Mouse (Mus musculus) embryonic facial prominence, embryonic 15.5 days (tissue): Measurements from ENCODE around the gene Ccdc141. TPM values are rescaled to one million over a fixed set of nuclear protein-coding genes. Genes with fewer than 3 reads are reported as not detected.

Experiments
- ATAC-seq: fragments of 200-750 bp; cut with Nextera tagmentation; 2 replicates; pipeline ENCODE4 v1.8.0; 2017; ENCODE audit warnings: low read depth, moderate TSS enrichment; ENCODE audit not compliant: insufficient number of reproducible peaks, low FRiP score, low TSS enrichment
- H3K27ac ChIP-seq: fragments of 300-500 bp; sonication (generic); replicated peaks from 2 replicates; pipeline ENCODE4 v1.5.1; 2015; ENCODE audit warnings: mild to moderate bottlenecking, inconsistent platforms
- H3K27me3 ChIP-seq: fragments of 300-500 bp; sonication (generic); 2 replicates; pipeline ENCODE4 v1.6.1; 2015; ENCODE audit warnings: inconsistent platforms
- H3K36me3 ChIP-seq: fragments of 300-500 bp; sonication (generic); 2 replicates; pipeline ENCODE4 v1.6.1; 2015; ENCODE audit warnings: mild to moderate bottlenecking, inconsistent platforms
- H3K4me1 ChIP-seq: fragments of 300-500 bp; sonication (generic); 2 replicates; pipeline ENCODE4 v1.6.1; 2015; ENCODE audit warnings: inconsistent platforms
- H3K4me2 ChIP-seq: fragments of 300-500 bp; sonication (generic); replicated peaks from 2 replicates; pipeline ENCODE4 v1.6.1; 2015; ENCODE audit warnings: mild to moderate bottlenecking, inconsistent platforms
- H3K4me3 ChIP-seq: fragments of 300-500 bp; sonication (generic); replicated peaks from 2 replicates; pipeline ENCODE4 v1.5.1; 2015; ENCODE audit warnings: mild to moderate bottlenecking, inconsistent platforms
- H3K9ac ChIP-seq: fragments of 300-500 bp; sonication (generic); 2 replicates; pipeline ENCODE4 v1.6.1; 2015; ENCODE audit warnings: inconsistent platforms
- H3K9me3 ChIP-seq: fragments of 300-500 bp; sonication (generic); replicated peaks from 2 replicates; pipeline ENCODE4 v1.6.1; 2016; ENCODE audit warnings: inconsistent platforms
- WGBS: fragments of 180-500 bp; shearing (Covaris S2); methylation state at CpG from one replicate; pipeline ENCODE4 v1.1.7; 2015; 5-methylcytosine and 5-hydroxymethylcytosine counted together
- polyA plus RNA-seq: library from polyadenylated mRNA; unstranded; fragments of >200 nt; fragmentation: Nextera tagmentation; extraction: Ambion mirVana; gene quantifications from 2 replicates; pipeline ENCODE4 v1.2.1, GENCODE M21; 2015

Gene Ccdc141
- polyA plus RNA-seq, 1 experiment from 2014 or later, result 22.0 TPM

GRCm38 (mm10) chr2:77174313-77174712 is 3.9 kb upstream of the Ccdc141 start:
- H3K27ac ChIP-seq, result no peak overlapping the region
- H3K4me1 ChIP-seq, result peaks cover 27% of the 10 kb centered on the region
- no peak overlapping the region for H3K4me2 ChIP-seq
- no peaks in the 10 kb centered on the region for H3K27me3 ChIP-seq
- H3K9me3 ChIP-seq, result no peaks in the 10 kb centered on the region
- no peak for ATAC-seq
- no peak overlapping the region for H3K4me3 ChIP-seq
- WGBS, result 88% methylated on average over 2 of the region's 2 CpGs
- H3K9ac ChIP-seq, result no peak overlapping the region
- H3K36me3 ChIP-seq, result no peaks in the 10 kb centered on the region

GRCm38 (mm10) chr2:77173821-77174220 is 3.4 kb upstream of the Ccdc141 start:
- Histone ChIP-seq H3K27me3 (no peaks in the 10 kb centered on the region), H3K36me3 (no peaks in the 10 kb centered on the region), H3K9me3 (no peaks in the 10 kb centered on the region), H3K27ac (no peak overlapping the region), H3K4me1 (peaks cover 29% of the 10 kb centered on the region), H3K4me3 (no peak overlapping the region), H3K9ac (no peak overlapping the region), H3K4me2 (no peak overlapping the region)
- 72% methylated on average over 6 of the region's 6 CpGs for WGBS
- ATAC-seq, result no peak

DNA sequence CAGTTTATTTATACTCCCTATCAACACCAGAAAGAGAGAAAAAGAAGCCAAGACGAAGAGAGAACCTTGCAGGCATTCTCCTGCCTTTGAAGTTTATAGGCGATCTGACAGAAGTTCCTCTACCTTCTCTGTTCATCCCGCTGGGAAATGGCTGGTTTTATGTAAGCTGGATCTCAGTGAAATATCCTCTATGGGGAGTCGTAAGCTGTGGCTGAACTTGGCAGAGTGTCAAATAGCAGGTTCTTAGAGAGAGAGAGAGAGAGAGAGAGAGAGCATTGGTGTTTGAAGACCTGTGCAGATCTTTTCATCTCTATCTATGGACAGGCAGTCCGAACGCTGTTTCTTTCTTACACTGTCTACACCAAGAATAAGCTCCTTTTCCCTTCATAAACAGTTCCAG is 2.9 kb upstream of the Ccdc141 start:
- no peaks in the 10 kb centered on the region for H3K9me3 ChIP-seq
- H3K4me1 ChIP-seq, result peaks cover 29% of the 10 kb centered on the region
- no peak overlapping the region for H3K4me3 ChIP-seq
- WGBS, result 34% methylated on average over 6 of the region's 6 CpGs
- H3K9ac ChIP-seq, result no peak overlapping the region
- no peak overlapping the region for H3K27ac ChIP-seq
- H3K27me3 ChIP-seq, result no peaks in the 10 kb centered on the region
- H3K4me2 ChIP-seq, result no peak overlapping the region
- ATAC-seq, result no peak
- H3K36me3 ChIP-seq, result no peaks in the 10 kb centered on the region

DNA sequence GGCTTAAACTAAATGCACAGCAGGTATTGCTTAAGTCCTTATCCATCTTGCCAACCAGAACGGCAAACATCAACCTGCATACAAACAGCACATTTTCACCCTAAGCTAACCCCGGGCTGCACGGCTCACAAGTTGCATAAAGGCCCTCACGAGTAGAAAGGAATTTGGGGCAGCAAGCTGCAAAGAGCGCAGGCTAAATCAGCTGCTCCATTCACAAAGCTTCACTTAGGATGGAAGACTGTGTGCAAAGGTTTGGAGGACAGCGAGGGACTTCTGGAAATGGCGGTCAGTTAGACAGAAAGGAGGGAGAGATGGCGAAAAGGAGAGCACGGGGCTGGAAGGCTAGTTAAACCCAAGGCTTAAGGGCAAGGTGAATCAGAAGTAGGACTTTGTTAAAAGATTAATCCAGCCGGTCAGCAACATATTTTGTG is 1.8 kb upstream of the Ccdc141 start:
- peaks cover 29% of the 10 kb centered on the region for H3K4me1 ChIP-seq
- no peaks in the 10 kb centered on the region for H3K36me3 ChIP-seq
- no peak overlapping the region for H3K9ac ChIP-seq
- H3K27ac ChIP-seq, result no peak overlapping the region
- no peaks in the 10 kb centered on the region for H3K9me3 ChIP-seq
- H3K4me3 ChIP-seq, result no peak overlapping the region
- no peak for ATAC-seq
- H3K4me2 ChIP-seq, result no peak overlapping the region; the same call in 1 of the 2 replicates
- WGBS, result 42% methylated on average over 10 of the region's 10 CpGs
- no peaks in the 10 kb centered on the region for H3K27me3 ChIP-seq

DNA sequence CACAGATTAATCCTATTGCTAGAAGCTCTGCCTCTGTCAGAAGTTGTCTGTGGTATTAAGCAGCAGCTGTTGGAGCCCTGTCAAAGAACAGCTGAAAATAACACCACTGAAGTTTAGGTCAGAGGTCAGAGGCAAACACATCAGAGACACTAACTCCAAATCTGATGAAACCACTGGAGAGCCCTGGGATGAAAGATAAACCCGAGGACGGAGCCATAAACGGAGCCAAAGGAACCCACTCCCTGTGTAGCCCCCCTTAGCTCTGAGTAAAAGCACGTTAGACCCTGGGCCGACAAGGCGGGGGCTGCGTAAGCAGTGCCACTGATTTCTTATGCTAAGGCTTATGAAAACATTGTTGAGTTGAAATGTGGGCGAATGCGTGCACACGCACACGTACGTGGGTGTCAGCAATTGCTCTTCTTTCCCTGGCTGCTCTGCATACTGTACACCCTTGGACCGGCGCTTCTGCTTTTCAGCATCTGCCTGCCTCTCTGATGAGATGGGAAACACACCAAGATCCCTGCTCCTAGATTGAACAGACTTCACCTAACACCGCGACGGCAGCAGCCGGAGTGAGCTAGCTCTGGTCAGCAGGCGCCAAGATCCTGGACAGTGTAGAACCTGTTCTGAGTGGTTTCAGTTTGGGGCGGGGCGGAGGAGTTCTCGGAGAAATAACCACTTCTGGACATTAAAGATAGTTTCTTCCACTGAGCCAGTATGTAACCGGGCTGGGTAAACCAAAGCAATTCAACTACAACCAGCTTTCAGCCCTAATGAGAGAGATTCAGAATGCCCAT is 1.2 kb upstream of the Ccdc141 start:
- peaks cover 29% of the 10 kb centered on the region for H3K4me1 ChIP-seq
- H3K9ac ChIP-seq, result no peak overlapping the region
- no peaks in the 10 kb centered on the region for H3K27me3 ChIP-seq
- WGBS, result 27% methylated on average over 23 of the region's 23 CpGs
- H3K9me3 ChIP-seq, result no peaks in the 10 kb centered on the region
- H3K4me2 ChIP-seq, result peak overlapping the region; percentile 34
- ATAC-seq, result peak; percentile 56; the same call in 1 of the 2 replicates
- peak overlapping the region; percentile 45; the same call in 1 of the 2 replicates for H3K27ac ChIP-seq
- H3K4me3 ChIP-seq, result peak overlapping the region; percentile 16; the same call in 1 of the 2 replicates
- H3K36me3 ChIP-seq, result no peaks in the 10 kb centered on the region

- under 1% methylated on average over 21 of the region's 21 CpGs for WGBS
These were observed 362 bp downstream of the Ccdc141 start for GRCm38 (mm10) chr2:77169916-77170632.

DNA sequence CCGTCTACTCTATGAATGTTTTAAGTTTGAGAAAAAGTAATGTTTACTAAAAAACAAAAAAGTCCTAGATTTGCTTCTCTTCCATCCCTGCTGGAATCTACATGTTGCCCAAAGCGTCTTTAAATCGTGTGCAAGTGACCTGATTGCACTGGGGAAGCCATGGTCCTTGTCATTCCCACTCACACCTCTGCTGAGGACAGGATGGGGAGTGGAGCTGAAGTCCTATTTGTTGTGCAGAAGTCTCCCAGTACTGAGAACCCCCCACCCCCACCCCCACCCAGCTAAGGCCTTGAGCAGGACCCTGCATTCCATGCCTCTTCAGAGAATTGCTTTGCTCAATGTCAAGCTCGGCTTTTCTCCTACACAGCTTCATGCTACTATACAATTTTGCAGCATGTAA is 1.2 kb downstream of the Ccdc141 start:
- no peaks in the 10 kb centered on the region for H3K36me3 ChIP-seq
- ATAC-seq, result no peak

More at GRCm38 (mm10) chr2:77169916-77170632, 362 bp downstream of the Ccdc141 start:
- Histone ChIP-seq H3K27me3 (no peaks in the 10 kb centered on the region), H3K27ac (peak overlapping the region; percentile 68), H3K4me2 (peak overlapping the region; percentile 75), H3K4me1 (peaks cover 29% of the 10 kb centered on the region), H3K9me3 (no peaks in the 10 kb centered on the region), H3K36me3 (no peaks in the 10 kb centered on the region), H3K9ac (0 out of 2 replicates have a peak overlapping the region, but pooled peaks have one; percentile 13), H3K4me3 (peak overlapping the region; percentile 50)
- ATAC-seq, result peak; percentile 51

GRCm38 (mm10) chr2:77168781-77169180 is 1.7 kb downstream of the Ccdc141 start:
- Histone ChIP-seq H3K27me3 (no peaks in the 10 kb centered on the region), H3K4me1 (peaks cover 29% of the 10 kb centered on the region), H3K9ac (no peak overlapping the region), H3K4me3 (no peak overlapping the region), H3K27ac (no peak overlapping the region), H3K36me3 (no peaks in the 10 kb centered on the region), H3K4me2 (no peak overlapping the region), H3K9me3 (no peaks in the 10 kb centered on the region)
- no peak for ATAC-seq
- WGBS, result 91% methylated on average over 7 of the region's 7 CpGs

More for the DNA sequence above, 1.2 kb downstream of the Ccdc141 start:
- Histone ChIP-seq H3K4me1 (peaks cover 29% of the 10 kb centered on the region), H3K9me3 (no peaks in the 10 kb centered on the region), H3K4me3 (peak overlapping the region; percentile 50), H3K27ac (no peak overlapping the region), H3K4me2 (no peak overlapping the region), H3K27me3 (no peaks in the 10 kb centered on the region), H3K9ac (no peak overlapping the region)
- 81% methylated on average over 4 of the region's 4 CpGs for WGBS

DNA sequence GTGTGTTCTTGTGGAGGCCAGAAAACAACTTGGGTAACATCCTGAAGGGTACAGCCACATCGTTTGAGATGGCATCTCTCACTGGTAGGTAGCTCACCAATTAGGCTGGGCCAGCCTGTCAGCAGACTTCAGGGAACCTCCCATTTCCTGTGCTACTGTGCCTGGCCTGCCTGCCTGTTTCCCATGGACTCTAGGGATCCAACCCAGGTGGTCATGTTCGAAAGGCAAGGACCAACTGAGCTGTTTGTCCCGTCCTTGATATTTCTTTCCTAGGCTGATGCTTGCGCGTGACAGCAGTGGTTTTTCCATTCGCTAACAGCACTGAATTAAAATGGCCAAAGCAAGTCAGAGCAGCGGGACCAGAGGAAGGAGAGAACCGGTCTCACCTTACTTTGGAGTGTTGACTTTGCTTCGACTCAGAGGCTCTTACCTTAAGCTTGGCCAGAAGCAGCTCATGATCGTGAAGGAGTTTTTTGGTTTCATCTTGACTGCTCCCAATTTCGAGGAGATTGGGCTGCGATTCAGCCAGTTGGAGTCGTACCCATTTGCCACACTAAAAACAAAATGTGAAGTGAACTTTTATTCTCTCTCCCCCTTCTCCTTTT is 2.3 kb downstream of the Ccdc141 start:
- Histone ChIP-seq H3K27ac (no peak overlapping the region), H3K27me3 (no peaks in the 10 kb centered on the region), H3K4me3 (no peak overlapping the region), H3K9me3 (no peaks in the 10 kb centered on the region), H3K4me1 (peaks cover 29% of the 10 kb centered on the region), H3K36me3 (no peaks in the 10 kb centered on the region), H3K4me2 (no peak overlapping the region), H3K9ac (no peak overlapping the region)
- ATAC-seq, result no peak
- WGBS, result 77% methylated on average over 13 of the region's 13 CpGs

- no peak overlapping the region for H3K9ac ChIP-seq
- H3K4me3 ChIP-seq, result no peak overlapping the region
- H3K4me1 ChIP-seq, result peaks cover 19% of the 10 kb centered on the region
- ATAC-seq, result no peak
- H3K4me2 ChIP-seq, result no peak overlapping the region
- no peaks in the 10 kb centered on the region for H3K27me3 ChIP-seq
- no peaks in the 10 kb centered on the region for H3K9me3 ChIP-seq
- no peaks in the 10 kb centered on the region for H3K36me3 ChIP-seq
- WGBS, result 74% methylated on average over 4 of the region's 4 CpGs
- H3K27ac ChIP-seq, result no peak overlapping the region
These were observed 4.1 kb downstream of the Ccdc141 start for GRCm38 (mm10) chr2:77166366-77166765.

DNA sequence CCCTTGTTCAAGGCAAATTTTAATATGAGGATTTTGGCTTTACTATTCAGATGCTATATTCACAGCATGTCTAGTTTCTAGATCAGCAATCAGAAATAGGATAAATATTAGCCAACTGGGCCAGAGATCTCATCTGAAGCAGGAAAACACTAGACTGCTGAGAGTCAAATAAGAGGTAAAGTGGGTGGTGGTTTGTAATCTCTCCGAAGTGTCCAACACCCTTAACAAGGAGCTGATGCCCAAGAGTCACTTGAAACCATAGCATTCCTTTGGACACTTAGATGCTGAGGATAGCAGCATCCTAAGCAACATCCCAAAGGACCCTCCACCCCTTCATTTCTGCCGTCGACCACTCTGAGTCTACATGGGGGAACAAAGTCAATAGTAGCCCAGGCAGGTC is 5.8 kb downstream of the Ccdc141 start:
- H3K4me3 ChIP-seq, result no peak overlapping the region

More for the DNA sequence above, 5.8 kb downstream of the Ccdc141 start:
- peaks cover 5% of the 10 kb centered on the region; the same call in 1 of the 2 replicates for H3K4me1 ChIP-seq
- no peak for ATAC-seq
- H3K27ac ChIP-seq, result no peak overlapping the region
- no peak overlapping the region for H3K4me2 ChIP-seq
- H3K9ac ChIP-seq, result no peak overlapping the region
- H3K27me3 ChIP-seq, result no peaks in the 10 kb centered on the region
- WGBS, result 93% methylated on average over 3 of the region's 3 CpGs
- H3K9me3 ChIP-seq, result no peaks in the 10 kb centered on the region
- no peaks in the 10 kb centered on the region for H3K36me3 ChIP-seq
